ENCODE assay signal across 9 mouse cellular contexts in the genomic region with DNA sequence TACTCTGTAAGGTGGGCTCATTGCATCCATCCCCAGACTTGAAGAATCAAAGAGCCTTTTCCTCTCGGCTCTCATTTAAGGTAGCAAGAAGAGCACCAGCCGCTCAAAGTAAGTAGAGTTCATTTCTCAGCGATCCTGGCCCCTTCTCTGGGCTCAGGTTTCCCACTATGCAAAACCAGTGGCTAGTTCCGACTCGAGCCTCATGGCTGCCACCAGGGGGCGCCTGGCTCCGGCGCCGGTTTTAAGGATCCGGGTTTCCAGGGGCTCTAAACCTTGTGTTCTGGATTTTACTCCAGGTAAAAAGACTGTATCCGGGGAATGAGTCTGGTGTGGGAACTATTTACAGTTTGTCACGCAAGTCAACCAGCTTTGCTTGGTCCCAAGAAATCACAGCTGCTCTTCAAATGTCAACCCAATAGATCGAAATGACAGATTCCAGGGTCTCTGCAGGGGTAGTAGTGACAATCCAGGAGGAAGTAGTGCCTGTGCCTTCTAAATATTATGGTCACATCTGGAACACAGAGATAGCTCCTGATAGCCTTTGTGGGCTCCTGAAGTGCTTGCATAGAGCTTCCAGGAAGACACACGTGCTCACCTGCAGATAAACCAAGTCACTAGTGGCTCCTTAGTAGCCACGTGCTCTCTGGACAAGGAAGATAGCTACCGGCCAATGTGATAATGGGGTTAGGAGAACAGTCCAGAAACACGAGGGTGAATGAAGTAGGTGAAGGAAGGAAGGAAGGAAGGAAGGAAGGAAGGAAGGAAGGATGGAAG. TPM values are rescaled to one million over a fixed set of nuclear protein-coding genes. Genes with fewer than 3 reads are reported as not detected.
DNase-seq lines count a peak whose midpoint lies in the region; ATAC-seq and TF ChIP-seq lines count a peak whose summit lies in the region.
"Had no signal": no experiment of that assay in that cellular context is flagged by ENCODE, and none has a peak within 500 bp of the region (broad histone marks: within the 10 kb centered on the region; RNA-seq: fewer than 3 reads in every experiment).

No protein-coding gene starts in this region.

- H3K4me2 ChIP-seq in liver, embryonic 16.5 days (ENCODE audit: low read depth, low read length), result no peak overlapping the region
- H3K4me2 ChIP-seq: midbrain, embryonic 12.5 days had no signal

- TF ChIP-seq CTCF in cerebellum, adult 2 months (IDR thresholded peaks at IDR 0.05; ENCODE audit: borderline replicate concordance, insufficient read depth, low read depth, low read length), result peak; percentile 63

- H3K9ac ChIP-seq in liver, embryonic 16.5 days (ENCODE audit: low read depth, low read length), result no peak overlapping the region
- H3K9ac ChIP-seq: midbrain, embryonic 12.5 days had no signal

- WGBS in cerebellum, adult 2 months, result 13% methylated on average over 17 of the region's 17 CpGs
- WGBS in liver, embryonic 16.5 days (ENCODE audit: insufficient replicate concordance), result 7% methylated on average over 17 of the region's 17 CpGs

- no peaks in the 10 kb centered on the region for H3K9me3 ChIP-seq in liver, embryonic 16.5 days (replicated peaks; ENCODE audit: control insufficient read depth, low read length)
- H3K9me3 ChIP-seq: midbrain, embryonic 12.5 days had no signal

- no peak overlapping the region for H3K27ac ChIP-seq in cerebellum, adult 2 months (ENCODE audit: insufficient read depth, low read length)
- H3K27ac ChIP-seq in liver, embryonic 16.5 days (ENCODE audit: low read length), result no peak overlapping the region
- H3K27ac ChIP-seq: midbrain, embryonic 12.5 days had no signal

- peaks cover 2% of the 10 kb centered on the region; the same call in 1 of the 2 replicates for H3K27me3 ChIP-seq in cerebellum, adult 2 months (ENCODE audit: control insufficient read depth, insufficient read depth, low read length)
- H3K27me3 ChIP-seq in liver, embryonic 16.5 days (ENCODE audit: control insufficient read depth, insufficient read depth, low read depth, low read length), result peaks cover 81% of the 10 kb centered on the region

- no peak overlapping the region for H3K4me3 ChIP-seq in cerebellum, adult 2 months (replicated peaks; ENCODE audit: insufficient read depth, low read depth, low read length)
- H3K4me3 ChIP-seq in liver, embryonic 16.5 days (ENCODE audit: low read depth, low read length), result no peak overlapping the region
- H3K4me3 ChIP-seq: midbrain, embryonic 12.5 days had no signal

- DNase-seq in cerebellum, adult 2 months, result peak; percentile 45 to 70
- no peak for DNase-seq in cerebellum, adult 9-11 months
- peak; percentile 53 for DNase-seq in CD4-positive helper T cell, adult 2 months (ENCODE audit: low read depth, low spot score)
- peak; percentile 50 for DNase-seq in c-Kit-negative CD71-positive TER-119-positive erythroid progenitor cells, embryonic 14.5 days (ENCODE audit: low read depth, low spot score)
- peak; percentile 43 to 52 for DNase-seq in frontal cortex, postnatal 25 days (ENCODE audit: low spot score in 2 of 2)
- DNase-seq in kidney, adult 9 months, result peak; percentile 56
- DNase-seq in spleen, adult 12 weeks (ENCODE audit: low spot score), result peak; percentile 26

- H3K36me3 ChIP-seq in liver, embryonic 16.5 days (ENCODE audit: control insufficient read depth, insufficient read depth), result no peaks in the 10 kb centered on the region
- H3K36me3 ChIP-seq: midbrain, embryonic 12.5 days had no signal

- ATAC-seq in liver, embryonic 16.5 days (ENCODE audit: low read depth), result peak; percentile 19; the same call in 1 of the 2 replicates

- no peak for TF ChIP-seq POLR2A in cerebellum, adult 2 months (IDR thresholded peaks at IDR 0.05; ENCODE audit: borderline replicate concordance, insufficient read depth, low read length)

- no peaks in the 10 kb centered on the region for H3K4me1 ChIP-seq in cerebellum, adult 2 months (ENCODE audit: control insufficient read depth, insufficient read depth, low read length)
- peaks cover 13% of the 10 kb centered on the region for H3K4me1 ChIP-seq in liver, embryonic 16.5 days (ENCODE audit: control insufficient read depth, low read depth, low read length)

RNA-seq across cellular contexts. Expression of gene Ppy, which starts 1.6 kb away (rescaled TPM):
- not detected in 2 replicates for polyA plus RNA-seq in cerebellum, adult 2 months (2012; rRNA removed)
- 0.32 TPM in 1 of 2 replicates, not detected in the other for polyA plus RNA-seq in liver, embryonic 16.5 days (2015; fragmentation: Nextera tagmentation; extraction: Ambion mirVana)
- polyA plus RNA-seq: midbrain, embryonic 12.5 days had no signal

RNA-seq across cellular contexts. Expression of gene Pyy, which starts 5.0 kb away (rescaled TPM):
- polyA plus RNA-seq in cerebellum, adult 2 months (2012; rRNA removed), result 7.1 and 7.4 TPM in 2 replicates
- 1.1 TPM in 1 of 2 replicates, not detected in the other for polyA plus RNA-seq in liver, embryonic 16.5 days (2015; fragmentation: Nextera tagmentation; extraction: Ambion mirVana)
- polyA plus RNA-seq: midbrain, embryonic 12.5 days had no signal

RNA-seq across cellular contexts. Expression of gene Mpp2, which starts 14.4 kb away (rescaled TPM):
- polyA plus RNA-seq in cerebellum, adult 2 months (2012; rRNA removed), result 50.3 and 55.3 TPM in 2 replicates
- polyA plus RNA-seq in liver, embryonic 16.5 days (2015; fragmentation: Nextera tagmentation; extraction: Ambion mirVana), result 9.2 and 11.1 TPM in 2 replicates

RNA-seq across cellular contexts. Expression of gene Nags, which starts 42.6 kb away (rescaled TPM):
- polyA plus RNA-seq in cerebellum, adult 2 months (2012; rRNA removed), result not detected in 2 replicates
- polyA plus RNA-seq in liver, embryonic 16.5 days (2015; fragmentation: Nextera tagmentation; extraction: Ambion mirVana), result 19.0 and 19.2 TPM in 2 replicates
- polyA plus RNA-seq: midbrain, embryonic 12.5 days had no signal

RNA-seq across cellular contexts. Expression of gene Tmem101, which starts 53.5 kb away (rescaled TPM):
- polyA plus RNA-seq in cerebellum, adult 2 months (2012; rRNA removed), result 33.2 and 34.0 TPM in 2 replicates
- polyA plus RNA-seq in liver, embryonic 16.5 days (2015; fragmentation: Nextera tagmentation; extraction: Ambion mirVana), result 9.0 and 9.9 TPM in 2 replicates
